10 mouse cellular contexts compared by ENCODE assay signal in the genomic region with DNA sequence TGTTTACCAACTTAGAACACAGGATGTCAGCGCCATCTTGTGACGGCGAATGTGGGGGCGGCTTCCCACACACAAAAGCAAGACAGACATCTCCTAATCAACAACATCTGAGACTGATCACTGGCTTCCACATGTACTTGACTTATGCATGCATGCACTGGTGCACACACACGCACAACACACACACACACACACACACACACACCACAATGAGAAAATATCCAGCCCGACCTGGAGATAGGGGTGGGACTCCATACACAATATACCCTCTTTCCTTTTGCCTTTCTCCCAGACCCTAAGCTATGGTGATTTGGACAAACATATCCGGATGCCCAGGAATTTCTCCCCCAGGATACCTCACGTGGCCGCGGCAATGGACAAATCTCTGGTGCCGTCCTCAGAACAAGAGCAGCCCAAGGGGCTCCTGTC. TPM values are rescaled to one million over a fixed set of nuclear protein-coding genes. Genes with fewer than 3 reads are reported as not detected.
DNase-seq lines count a peak whose midpoint lies in the region; ATAC-seq lines count a peak whose summit lies in the region.
"Had no signal": no experiment of that assay in that cellular context is flagged by ENCODE, and none has a peak within 500 bp of the region (broad histone marks: within the 10 kb centered on the region; RNA-seq: fewer than 3 reads in every experiment).

No protein-coding gene starts in this region.

- H3K4me3 ChIP-seq in embryonic facial prominence, embryonic 12.5 days: 0 out of 2 replicates have a peak overlapping the region, but pooled peaks have one; percentile 22
- H3K4me3 ChIP-seq in hindbrain, embryonic 14.5 days (replicated peaks; ENCODE audit: low read length): no peak overlapping the region
- H3K4me3 ChIP-seq in limb, embryonic 15.5 days: peak overlapping the region; percentile 8; the same call in 1 of the 2 replicates
- H3K4me3 ChIP-seq in midbrain, embryonic 16.5 days (ENCODE audit: low read depth, low read length): no peak overlapping the region

- peak overlapping the region; percentile 29; the same call in 1 of the 2 replicates for H3K9ac ChIP-seq in embryonic facial prominence, embryonic 12.5 days
- peak overlapping the region; percentile 57 for H3K9ac ChIP-seq in hindbrain, embryonic 14.5 days
- H3K9ac ChIP-seq in limb, embryonic 15.5 days: no peak overlapping the region
- peak overlapping the region; percentile 50 for H3K9ac ChIP-seq in midbrain, embryonic 16.5 days (ENCODE audit: low read depth, low read length)

- H3K36me3 ChIP-seq in embryonic facial prominence, embryonic 12.5 days: no peaks in the 10 kb centered on the region
- H3K36me3 ChIP-seq in hindbrain, embryonic 14.5 days (replicated peaks; ENCODE audit: control insufficient read depth, insufficient read depth): no peaks in the 10 kb centered on the region
- no peaks in the 10 kb centered on the region for H3K36me3 ChIP-seq in limb, embryonic 15.5 days
- H3K36me3 ChIP-seq in midbrain, embryonic 16.5 days (ENCODE audit: control insufficient read depth, insufficient read depth, low read length): no peaks in the 10 kb centered on the region

- H3K9me3 ChIP-seq in embryonic facial prominence, embryonic 12.5 days: no peaks in the 10 kb centered on the region
- no peaks in the 10 kb centered on the region for H3K9me3 ChIP-seq in hindbrain, embryonic 14.5 days (ENCODE audit: control insufficient read depth, low read length)
- no peaks in the 10 kb centered on the region for H3K9me3 ChIP-seq in limb, embryonic 15.5 days
- no peaks in the 10 kb centered on the region for H3K9me3 ChIP-seq in midbrain, embryonic 16.5 days (replicated peaks; ENCODE audit: control insufficient read depth, low read length, poor library complexity, severe bottlenecking)

- H3K27ac ChIP-seq in embryonic facial prominence, embryonic 12.5 days: peak overlapping the region; percentile 38
- H3K27ac ChIP-seq in hindbrain, embryonic 14.5 days: peak overlapping the region; percentile 78
- peak overlapping the region; percentile 76 for H3K27ac ChIP-seq in limb, embryonic 15.5 days
- peak overlapping the region; percentile 73 for H3K27ac ChIP-seq in midbrain, embryonic 16.5 days (ENCODE audit: low read length)

- ATAC-seq in embryonic facial prominence, embryonic 12.5 days (ENCODE audit: insufficient number of reproducible peaks, insufficient read depth, low FRiP score, low TSS enrichment): 0 out of 2 replicates have a peak, but pooled peaks have one; percentile 16
- no peak for ATAC-seq in hindbrain, embryonic 14.5 days (ENCODE audit: low FRiP score)
- 0 out of 2 replicates have a peak, but pooled peaks have one; percentile 16 for ATAC-seq in limb, embryonic 15.5 days (ENCODE audit: insufficient number of reproducible peaks, low FRiP score, low TSS enrichment, low read depth)
- ATAC-seq in midbrain, embryonic 16.5 days: no peak

- peaks cover 12% of the 10 kb centered on the region for H3K4me1 ChIP-seq in embryonic facial prominence, embryonic 12.5 days
- peaks cover 15% of the 10 kb centered on the region for H3K4me1 ChIP-seq in hindbrain, embryonic 14.5 days (replicated peaks; ENCODE audit: control insufficient read depth, insufficient read depth, low read length)
- H3K4me1 ChIP-seq in limb, embryonic 15.5 days: peaks cover 17% of the 10 kb centered on the region
- peaks cover 14% of the 10 kb centered on the region for H3K4me1 ChIP-seq in midbrain, embryonic 16.5 days (ENCODE audit: control insufficient read depth, insufficient read depth, low read length)

- H3K27me3 ChIP-seq in embryonic facial prominence, embryonic 12.5 days: no peaks in the 10 kb centered on the region
- no peaks in the 10 kb centered on the region for H3K27me3 ChIP-seq in hindbrain, embryonic 14.5 days (ENCODE audit: control insufficient read depth, insufficient read depth, low read length)
- no peaks in the 10 kb centered on the region for H3K27me3 ChIP-seq in limb, embryonic 15.5 days
- H3K27me3 ChIP-seq in midbrain, embryonic 16.5 days (ENCODE audit: control insufficient read depth, insufficient read depth, low read depth, low read length): no peaks in the 10 kb centered on the region

- peak; percentile 50 to 55 for DNase-seq in heart, adult 18-20 months
- no peak for DNase-seq in heart, postnatal 4 days
- peak; percentile 36 for DNase-seq in hindbrain, embryonic 14.5 days (ENCODE audit: low spot score)
- peak; percentile 60 for DNase-seq in thymus, postnatal 25 days
- no peak for DNase-seq in testis, postnatal 10 days (ENCODE audit: low spot score)

- WGBS in embryonic facial prominence, embryonic 12.5 days: 27% methylated on average over 11 of the region's 11 CpGs
- 42% methylated on average over 11 of the region's 11 CpGs for WGBS in hindbrain, embryonic 14.5 days
- 29% methylated on average over 11 of the region's 11 CpGs for WGBS in limb, embryonic 15.5 days
- 37% methylated on average over 11 of the region's 11 CpGs for WGBS in midbrain, embryonic 16.5 days

- peak overlapping the region; percentile 40 for H3K4me2 ChIP-seq in embryonic facial prominence, embryonic 12.5 days (replicated peaks)
- peak overlapping the region; percentile 44 for H3K4me2 ChIP-seq in hindbrain, embryonic 14.5 days (replicated peaks)
- H3K4me2 ChIP-seq in limb, embryonic 15.5 days: peak overlapping the region; percentile 10
- H3K4me2 ChIP-seq in midbrain, embryonic 16.5 days (ENCODE audit: low read length): peak overlapping the region; percentile 43

RNA-seq across cellular contexts. Expression of gene Dcaf7, which starts 3.2 kb away (rescaled TPM):
- 10 to 100 TPM; 40.0 to 41.6 TPM for total RNA-seq in heart, adult 18-20 months (2021)
- total RNA-seq in heart, postnatal 4 days (2021): 10 to 100 TPM; 60.9 to 66.5 TPM
- 90.6 and 93.4 TPM in 2 replicates for polyA plus RNA-seq in embryonic facial prominence, embryonic 12.5 days (2016; fragmentation: Nextera tagmentation; extraction: Ambion mirVana)
- 156 and 176 TPM in 2 replicates for polyA plus RNA-seq in hindbrain, embryonic 14.5 days (2014; fragmentation: Nextera tagmentation; extraction: Ambion mirVana)
- 57.7 and 61.5 TPM in 2 replicates for polyA plus RNA-seq in limb, embryonic 15.5 days (2015; fragmentation: Nextera tagmentation; extraction: Ambion mirVana)
- polyA plus RNA-seq in midbrain, embryonic 16.5 days (2015; fragmentation: Nextera tagmentation; extraction: Ambion mirVana): 174 and 187 TPM in 2 replicates

RNA-seq across cellular contexts. Expression of gene Kcnh6, which starts 25.6 kb away (rescaled TPM):
- total RNA-seq in heart, adult 18-20 months (2021): under 1 TPM in 1 of 2 experiments, not detected in 1; 0.15 TPM
- under 1 TPM; 0.19 to 0.45 TPM for total RNA-seq in heart, postnatal 4 days (2021)
- 1.3 and 3.4 TPM in 2 replicates for polyA plus RNA-seq in embryonic facial prominence, embryonic 12.5 days (2016; fragmentation: Nextera tagmentation; extraction: Ambion mirVana)
- polyA plus RNA-seq in hindbrain, embryonic 14.5 days (2014; fragmentation: Nextera tagmentation; extraction: Ambion mirVana): 2.3 and 2.5 TPM in 2 replicates
- polyA plus RNA-seq in limb, embryonic 15.5 days (2015; fragmentation: Nextera tagmentation; extraction: Ambion mirVana): 0.24 and 0.26 TPM in 2 replicates
- 1.8 and 2.2 TPM in 2 replicates for polyA plus RNA-seq in midbrain, embryonic 16.5 days (2015; fragmentation: Nextera tagmentation; extraction: Ambion mirVana)

RNA-seq across cellular contexts. Expression of gene Taco1, which starts 32.4 kb away (rescaled TPM):
- 10 to 100 TPM; 65.6 to 68.9 TPM for total RNA-seq in heart, adult 18-20 months (2021)
- total RNA-seq in heart, postnatal 4 days (2021): 10 to 100 TPM; 41.1 to 41.5 TPM
- polyA plus RNA-seq in embryonic facial prominence, embryonic 12.5 days (2016; fragmentation: Nextera tagmentation; extraction: Ambion mirVana): 10.8 and 11.1 TPM in 2 replicates
- polyA plus RNA-seq in hindbrain, embryonic 14.5 days (2014; fragmentation: Nextera tagmentation; extraction: Ambion mirVana): 5.0 and 5.9 TPM in 2 replicates
- polyA plus RNA-seq in limb, embryonic 15.5 days (2015; fragmentation: Nextera tagmentation; extraction: Ambion mirVana): 8.3 and 10.1 TPM in 2 replicates
- 7.6 and 8.0 TPM in 2 replicates for polyA plus RNA-seq in midbrain, embryonic 16.5 days (2015; fragmentation: Nextera tagmentation; extraction: Ambion mirVana)

RNA-seq across cellular contexts. Expression of gene Ace3, which starts 39.0 kb away (rescaled TPM):
- total RNA-seq in heart, adult 18-20 months (2021): not detected
- total RNA-seq in heart, postnatal 4 days (2021): not detected
- polyA plus RNA-seq in embryonic facial prominence, embryonic 12.5 days (2016; fragmentation: Nextera tagmentation; extraction: Ambion mirVana): not detected in 2 replicates
- not detected in 2 replicates for polyA plus RNA-seq in hindbrain, embryonic 14.5 days (2014; fragmentation: Nextera tagmentation; extraction: Ambion mirVana)
- polyA plus RNA-seq in limb, embryonic 15.5 days (2015; fragmentation: Nextera tagmentation; extraction: Ambion mirVana): not detected in 2 replicates
- 0.09 TPM in 1 of 2 replicates, not detected in the other for polyA plus RNA-seq in midbrain, embryonic 16.5 days (2015; fragmentation: Nextera tagmentation; extraction: Ambion mirVana)
- total RNA-seq: ES-E14; heart, postnatal 14 days had no signal

RNA-seq across cellular contexts. Expression of gene Map3k3, which starts 50.9 kb away (rescaled TPM):
- 10 to 100 TPM; 35.0 to 37.3 TPM for total RNA-seq in heart, adult 18-20 months (2021)
- total RNA-seq in heart, postnatal 4 days (2021): 10 to 100 TPM; 55.6 to 55.8 TPM
- 31.8 and 33.8 TPM in 2 replicates for polyA plus RNA-seq in embryonic facial prominence, embryonic 12.5 days (2016; fragmentation: Nextera tagmentation; extraction: Ambion mirVana)
- 16.5 and 18.7 TPM in 2 replicates for polyA plus RNA-seq in hindbrain, embryonic 14.5 days (2014; fragmentation: Nextera tagmentation; extraction: Ambion mirVana)
- polyA plus RNA-seq in limb, embryonic 15.5 days (2015; fragmentation: Nextera tagmentation; extraction: Ambion mirVana): 21.6 and 27.2 TPM in 2 replicates
- polyA plus RNA-seq in midbrain, embryonic 16.5 days (2015; fragmentation: Nextera tagmentation; extraction: Ambion mirVana): 10.9 and 12.3 TPM in 2 replicates

Comparison
In these comparisons a context has a peak if more than half of its experiments do, and no peak if none do; other contexts are left out.
1. DNase-seq: peak in heart, adult 18-20 months (2 of 2), hindbrain, embryonic 14.5 days (single experiment) and thymus, postnatal 25 days (single experiment); none in heart, postnatal 4 days (single experiment) and testis, postnatal 10 days (single experiment).
2. ATAC-seq: peak in embryonic facial prominence, embryonic 12.5 days (single experiment) and limb, embryonic 15.5 days (single experiment); none in hindbrain, embryonic 14.5 days (single experiment) and midbrain, embryonic 16.5 days (single experiment).
3. H3K4me3 ChIP-seq: peak in embryonic facial prominence, embryonic 12.5 days (single experiment) and limb, embryonic 15.5 days (single experiment); none in hindbrain, embryonic 14.5 days (single experiment) and midbrain, embryonic 16.5 days (single experiment).
4. Peak in every context shown above with its lines, with median percentiles within 50 percentile points of each other: H3K27ac ChIP-seq and H3K4me2 ChIP-seq.